ENCODE assay signal across 8 mouse cellular contexts in genomic region chr5:103335916-103336688, GRCm38 (mm10).
DNase-seq lines count a peak whose midpoint lies in the region; ATAC-seq and TF ChIP-seq lines count a peak whose summit lies in the region.

No protein-coding gene starts in this region.

- TF ChIP-seq CTCF in stomach, postnatal 0 days (IDR thresholded peaks at IDR 0.05; ENCODE audit: low read depth): no peak

- no peak overlapping the region for H3K4me3 ChIP-seq in limb, embryonic 11.5 days (ENCODE audit: low read depth, low read length)
- no peak overlapping the region for H3K4me3 ChIP-seq in stomach, postnatal 0 days (ENCODE audit: low read depth, low read length)

- DNase-seq in cerebellum, postnatal 10 days: peak; percentile 53 to 56
- no peak for DNase-seq in cerebellum, adult 9-10 months
- peak; percentile 35 for DNase-seq in A20 (ENCODE audit: low read depth, low spot score)
- peak; percentile 42 for DNase-seq in limb, embryonic 11.5 days (ENCODE audit: low spot score)
- no peak for DNase-seq in stomach, postnatal 0 days (ENCODE audit: low spot score)
- no peak for DNase-seq in yolk sac, embryonic 10.5 days (ENCODE audit: low spot score)
- DNase-seq in thymus, postnatal 25 days: no peak

- 24% methylated on average over 12 of the region's 12 CpGs for WGBS in limb, embryonic 11.5 days
- WGBS in stomach, postnatal 0 days: 21% methylated on average over 12 of the region's 12 CpGs

- H3K4me2 ChIP-seq in limb, embryonic 11.5 days (ENCODE audit: low read depth, severe bottlenecking): peak overlapping the region; percentile 10; the same call in 1 of the 2 replicates
- peak overlapping the region; percentile 18; the same call in 1 of the 2 replicates for H3K4me2 ChIP-seq in stomach, postnatal 0 days (replicated peaks; ENCODE audit: low read depth)

- no peaks in the 10 kb centered on the region for H3K9me3 ChIP-seq in limb, embryonic 11.5 days (ENCODE audit: control insufficient read depth, low read length)
- no peaks in the 10 kb centered on the region for H3K9me3 ChIP-seq in stomach, postnatal 0 days (ENCODE audit: control insufficient read depth, low read length)

- no peak overlapping the region for H3K9ac ChIP-seq in limb, embryonic 11.5 days (ENCODE audit: low read length)
- H3K9ac ChIP-seq in stomach, postnatal 0 days (ENCODE audit: low read length): no peak overlapping the region

- ATAC-seq in frontal cortex, adult (ENCODE audit: low TSS enrichment): peak; percentile 93
- no peak for ATAC-seq in limb, embryonic 11.5 days (ENCODE audit: insufficient number of reproducible peaks, low FRiP score, low TSS enrichment, low read depth)
- ATAC-seq in stomach, postnatal 0 days (ENCODE audit: low FRiP score, low TSS enrichment): no peak

- TF ChIP-seq EP300 in stomach, postnatal 0 days (optimal IDR thresholded peaks at IDR 0.05): no peak

- no peaks in the 10 kb centered on the region for H3K36me3 ChIP-seq in limb, embryonic 11.5 days (ENCODE audit: control insufficient read depth, insufficient read depth, low read length)
- no peaks in the 10 kb centered on the region for H3K36me3 ChIP-seq in stomach, postnatal 0 days (ENCODE audit: control insufficient read depth, insufficient read depth, low read length)

- no peak overlapping the region for H3K27ac ChIP-seq in limb, embryonic 11.5 days (replicated peaks; ENCODE audit: low read depth, low read length)
- no peak overlapping the region for H3K27ac ChIP-seq in stomach, postnatal 0 days (replicated peaks)

- H3K27me3 ChIP-seq in limb, embryonic 11.5 days (ENCODE audit: control insufficient read depth, insufficient read depth, low read length): no peaks in the 10 kb centered on the region
- H3K27me3 ChIP-seq in stomach, postnatal 0 days (ENCODE audit: control insufficient read depth, insufficient read depth, low read length): no peaks in the 10 kb centered on the region

- H3K4me1 ChIP-seq in limb, embryonic 11.5 days (ENCODE audit: control insufficient read depth, insufficient read depth, low read length): 0 out of 2 replicates have a peak, but pooled peaks cover 3% of the 10 kb centered on the region
- H3K4me1 ChIP-seq in stomach, postnatal 0 days (replicated peaks; ENCODE audit: control insufficient read depth, insufficient read depth): no peaks in the 10 kb centered on the region

Comparison
In these comparisons a context has a peak if more than half of its experiments do, and no peak if none do; other contexts are left out.
1. DNase-seq: peak in cerebellum, postnatal 10 days (2 of 2), A20 (single experiment) and limb, embryonic 11.5 days (single experiment); none in cerebellum, adult 9-10 months (single experiment), stomach, postnatal 0 days (single experiment), yolk sac, embryonic 10.5 days (single experiment) and thymus, postnatal 25 days (single experiment).